Mouse (Mus musculus) liver, embryonic 14.5 days (tissue): ENCODE results near the gene Dnah11.

Source experiments
- CTCF ChIP-seq: IDR thresholded peaks from 2 replicates; pipeline ENCODE4 v1.5.1; 2016; ENCODE audit warnings: antibody characterized with exemption, low read depth, control low read depth
- EP300 ChIP-seq: IDR thresholded peaks from 2 replicates; pipeline ENCODE4 v1.6.1; 2016; ENCODE audit warnings: antibody characterized with exemption, low read depth

GRCm38 (mm10) chr12:117850472-117850871, 348.4 kb downstream of the Dnah11 start:
- TF ChIP-seq CTCF = no peak
- TF ChIP-seq EP300 = no peak
